ENCODE assay signal across 8 mouse cellular contexts in genomic region chr14:27237522-27238187, GRCm38 (mm10).
A peak's percentile ranks its signal among the peaks of the same experiment; 100 is the strongest.
DNase-seq lines count a peak whose midpoint lies in the region; ATAC-seq and TF ChIP-seq lines count a peak whose summit lies in the region.

No protein-coding gene starts in this region.

- no peaks in the 10 kb centered on the region for H3K27me3 ChIP-seq in limb, embryonic 13.5 days

- peak overlapping the region; percentile 80 for H3K27ac ChIP-seq in gastrocnemius, adult 2 months
- no peak overlapping the region for H3K27ac ChIP-seq in limb, embryonic 13.5 days

- H3K4me2 ChIP-seq in limb, embryonic 13.5 days (replicated peaks): peak overlapping the region; percentile 39

- WGBS in limb, embryonic 13.5 days: 28% methylated on average over 12 of the region's 12 CpGs

- no peak; the same call in 1 of the 2 replicates for TF ChIP-seq CTCF in gastrocnemius, adult 2 months (IDR thresholded peaks at IDR 0.05)

- H3K4me3 ChIP-seq in gastrocnemius, adult 2 months: peak overlapping the region; percentile 69
- no peak overlapping the region for H3K4me3 ChIP-seq in limb, embryonic 13.5 days

- H3K36me3 ChIP-seq in limb, embryonic 13.5 days: no peaks in the 10 kb centered on the region

- ATAC-seq in limb, embryonic 13.5 days (ENCODE audit: low FRiP score, low read depth): no peak
- ATAC-seq in monocyte, adult 5-6 weeks (replicated peaks; ENCODE audit: insufficient number of reproducible peaks, low FRiP score, low TSS enrichment, poor library complexity, severe bottlenecking): peak; percentile 74

- intact Hi-C loops in gastrocnemius, adult 2 months (cut with DNase I): no loop called here
- intact Hi-C loops in gastrocnemius, postnatal 36 days (cut with DNase I): no loop called here
- intact Hi-C loops in heart, postnatal 14 days (cut with DNase I): loop anchor here (5.0 kb wide), 2 partner anchors 45 to 55 kb away; no protein-coding TSS in a partner anchor

- H3K9me3 ChIP-seq in limb, embryonic 13.5 days: no peaks in the 10 kb centered on the region

- H3K9ac ChIP-seq in limb, embryonic 13.5 days: no peak overlapping the region

- peaks cover 14% of the 10 kb centered on the region for H3K4me1 ChIP-seq in limb, embryonic 13.5 days

- peak; percentile 55 for DNase-seq in gastrocnemius, adult 2 months
- no peak for DNase-seq in gastrocnemius, postnatal 36 days
- peak; percentile 72 for DNase-seq in embryo, embryonic 10 days (ENCODE audit: low spot score)
- peak; percentile 68 to 72 for DNase-seq in heart, postnatal 14 days
- DNase-seq in thymus, postnatal 4 days: peak; percentile 72
- DNase-seq in urinary bladder, postnatal 25 days (ENCODE audit: low spot score): no peak

Comparison
In these comparisons a context has a peak if more than half of its experiments do, and no peak if none do; other contexts are left out.
1. DNase-seq: peak in gastrocnemius, adult 2 months (single experiment), embryo, embryonic 10 days (single experiment), heart, postnatal 14 days (2 of 2) and thymus, postnatal 4 days (single experiment); none in gastrocnemius, postnatal 36 days (0 of 2) and urinary bladder, postnatal 25 days (single experiment).